Mouse (Mus musculus) kidney, embryonic 15.5 days (tissue): ENCODE data around the gene Usp8. TPM values are rescaled to one million over a fixed set of nuclear protein-coding genes. Genes with fewer than 3 reads are reported as not detected.

Experiments
- ATAC-seq: fragments of 200-750 bp; cut with Nextera tagmentation; replicated peaks from 2 replicates; pipeline ENCODE4 v1.8.0; 2017; ENCODE audit warnings: moderate TSS enrichment; ENCODE audit not compliant: low FRiP score
- H3K27ac ChIP-seq: fragments of 300-500 bp; sonication (generic); 2 replicates; pipeline ENCODE4 v1.5.1; 2015; ENCODE audit warnings: mild to moderate bottlenecking, inconsistent platforms
- H3K27me3 ChIP-seq: fragments of 300-500 bp; sonication (generic); 2 replicates; pipeline ENCODE4 v1.6.1; 2015; ENCODE audit warnings: inconsistent platforms
- H3K36me3 ChIP-seq: fragments of 300-500 bp; sonication (generic); 2 replicates; pipeline ENCODE4 v1.6.1; 2015; ENCODE audit warnings: inconsistent platforms
- H3K4me1 ChIP-seq: fragments of 300-500 bp; sonication (generic); 2 replicates; pipeline ENCODE4 v1.6.1; 2015; ENCODE audit warnings: inconsistent platforms
- H3K4me2 ChIP-seq: fragments of 300-500 bp; sonication (generic); 2 replicates; pipeline ENCODE4 v1.6.1; 2015; ENCODE audit warnings: moderate library complexity, mild to moderate bottlenecking, inconsistent platforms
- H3K4me3 ChIP-seq: fragments of 300-500 bp; sonication (generic); replicated peaks from 2 replicates; pipeline ENCODE4 v1.5.1; 2015; ENCODE audit warnings: mild to moderate bottlenecking, inconsistent platforms
- H3K9ac ChIP-seq: fragments of 300-500 bp; sonication (generic); 2 replicates; pipeline ENCODE4 v1.6.1; 2015; ENCODE audit warnings: mild to moderate bottlenecking, inconsistent platforms
- H3K9me3 ChIP-seq: fragments of 300-500 bp; sonication (generic); replicated peaks from 2 replicates; pipeline ENCODE4 v1.6.1; 2016; ENCODE audit warnings: inconsistent platforms
- WGBS: fragments of 180-500 bp; shearing (Covaris S2); methylation state at CpG from one replicate; pipeline ENCODE4 v1.1.7; 2015; ENCODE audit warnings: mixed read lengths; 5-methylcytosine and 5-hydroxymethylcytosine counted together
- polyA plus RNA-seq: library from polyadenylated mRNA; unstranded; fragments of >200 nt; fragmentation: Nextera tagmentation; extraction: Ambion mirVana; gene quantifications from 2 replicates; pipeline ENCODE4 v1.2.1, GENCODE M21; 2015

Usp8 gene
- polyA plus RNA-seq, 1 experiment from 2014 or later = 43.6 TPM

- WGBS = 88% methylated on average over 1 of the region's 1 CpGs
- Histone ChIP-seq H3K27me3 (no peaks in the 10 kb centered on the region), H3K9me3 (0 out of 2 replicates have a peak, but pooled peaks cover 3% of the 10 kb centered on the region), H3K27ac (peak overlapping the region; percentile 49; the same call in 1 of the 2 replicates), H3K36me3 (peaks cover 58% of the 10 kb centered on the region), H3K4me2 (no peak overlapping the region), H3K9ac (no peak overlapping the region), H3K4me3 (no peak overlapping the region), H3K4me1 (no peaks in the 10 kb centered on the region)
- ATAC-seq = no peak
These were observed 24.2 kb upstream of the Usp8 start for GRCm38 (mm10) chr2:126682937-126683336.

- Histone ChIP-seq H3K4me3 (no peak overlapping the region), H3K4me2 (no peak overlapping the region)
- WGBS = 83% methylated on average over 3 of the region's 3 CpGs
These were observed 15.8 kb upstream of the Usp8 start for GRCm38 (mm10) chr2:126691290-126691689.

GRCm38 (mm10) chr2:126695285-126695684, 11.8 kb upstream of the Usp8 start:
- H3K9me3 ChIP-seq = no peaks in the 10 kb centered on the region
- H3K4me2 ChIP-seq = no peak overlapping the region
- no peak overlapping the region for H3K9ac ChIP-seq
- 87% methylated on average over 6 of the region's 6 CpGs for WGBS
- H3K27ac ChIP-seq = no peak overlapping the region
- no peak overlapping the region for H3K4me3 ChIP-seq
- ATAC-seq = no peak
- no peaks in the 10 kb centered on the region for H3K36me3 ChIP-seq
- no peaks in the 10 kb centered on the region for H3K27me3 ChIP-seq
- no peaks in the 10 kb centered on the region for H3K4me1 ChIP-seq

More at GRCm38 (mm10) chr2:126691290-126691689, 15.8 kb upstream of the Usp8 start:
- H3K9ac ChIP-seq = no peak overlapping the region
- peaks cover 7% of the 10 kb centered on the region; the same call in 1 of the 2 replicates for H3K36me3 ChIP-seq
- H3K27me3 ChIP-seq = no peaks in the 10 kb centered on the region
- no peak for ATAC-seq
- no peaks in the 10 kb centered on the region for H3K9me3 ChIP-seq
- H3K4me1 ChIP-seq = no peaks in the 10 kb centered on the region
- H3K27ac ChIP-seq = no peak overlapping the region

GRCm38 (mm10) chr2:126707438-126707779, 281 bp downstream of the Usp8 start:
- under 1% methylated on average over 23 of the region's 23 CpGs for WGBS
- Histone ChIP-seq H3K27me3 (peaks cover 15% of the 10 kb centered on the region), H3K4me1 (peaks cover 10% of the 10 kb centered on the region), H3K9me3 (no peaks in the 10 kb centered on the region), H3K27ac (peak overlapping the region; percentile 80), H3K4me3 (peak overlapping the region; percentile 65), H3K9ac (peak overlapping the region; percentile 75), H3K4me2 (peak overlapping the region; percentile 77), H3K36me3 (0 out of 2 replicates have a peak, but pooled peaks cover under 1% of the 10 kb centered on the region)
- ATAC-seq = peak; percentile 94

GRCm38 (mm10) chr2:126708361-126708760, 1.2 kb downstream of the Usp8 start:
- Histone ChIP-seq H3K27me3 (peaks cover 15% of the 10 kb centered on the region), H3K27ac (no peak overlapping the region), H3K9ac (peak overlapping the region; percentile 75; the same call in 1 of the 2 replicates), H3K36me3 (0 out of 2 replicates have a peak, but pooled peaks cover 2% of the 10 kb centered on the region), H3K9me3 (no peaks in the 10 kb centered on the region), H3K4me2 (peak overlapping the region; percentile 77), H3K4me3 (peak overlapping the region; percentile 65; the same call in 1 of the 2 replicates), H3K4me1 (peaks cover 10% of the 10 kb centered on the region)
- WGBS = 76% methylated on average over 4 of the region's 4 CpGs
- no peak for ATAC-seq

GRCm38 (mm10) chr2:126712526-126712925, 5.4 kb downstream of the Usp8 start:
- Histone ChIP-seq H3K9ac (no peak overlapping the region), H3K4me1 (peaks cover 10% of the 10 kb centered on the region), H3K9me3 (no peaks in the 10 kb centered on the region), H3K4me2 (no peak overlapping the region), H3K27me3 (no peaks in the 10 kb centered on the region), H3K36me3 (peaks cover 5% of the 10 kb centered on the region; the same call in 1 of the 2 replicates), H3K4me3 (no peak overlapping the region), H3K27ac (no peak overlapping the region)
- ATAC-seq = no peak
- 97% methylated on average over 5 of the region's 5 CpGs for WGBS

- Histone ChIP-seq H3K4me3 (no peak overlapping the region), H3K9ac (no peak overlapping the region)
These were observed 5.8 kb downstream of the Usp8 start for GRCm38 (mm10) chr2:126712950-126713349.

GRCm38 (mm10) chr2:126729207-126729606, 22.1 kb downstream of the Usp8 start:
- Histone ChIP-seq H3K27ac (no peak overlapping the region), H3K9ac (no peak overlapping the region), H3K36me3 (peaks cover 60% of the 10 kb centered on the region), H3K9me3 (no peaks in the 10 kb centered on the region), H3K4me1 (no peaks in the 10 kb centered on the region), H3K4me3 (no peak overlapping the region), H3K27me3 (no peaks in the 10 kb centered on the region), H3K4me2 (no peak overlapping the region)
- 94% methylated on average over 4 of the region's 4 CpGs for WGBS
- ATAC-seq = no peak

More at GRCm38 (mm10) chr2:126712950-126713349, 5.8 kb downstream of the Usp8 start:
- Histone ChIP-seq H3K36me3 (peaks cover 5% of the 10 kb centered on the region; the same call in 1 of the 2 replicates), H3K4me1 (peaks cover 8% of the 10 kb centered on the region), H3K27ac (no peak overlapping the region), H3K4me2 (no peak overlapping the region), H3K27me3 (no peaks in the 10 kb centered on the region), H3K9me3 (no peaks in the 10 kb centered on the region)
- no peak for ATAC-seq

- ATAC-seq = no peak
- Histone ChIP-seq H3K9ac (no peak overlapping the region), H3K9me3 (no peaks in the 10 kb centered on the region), H3K4me2 (no peak overlapping the region), H3K36me3 (peaks cover 70% of the 10 kb centered on the region), H3K27me3 (no peaks in the 10 kb centered on the region), H3K27ac (no peak overlapping the region), H3K4me1 (no peaks in the 10 kb centered on the region), H3K4me3 (no peak overlapping the region)
- WGBS = 79% methylated on average over 2 of the region's 2 CpGs
These were observed 23.4 kb downstream of the Usp8 start for GRCm38 (mm10) chr2:126730502-126730901.

- 89% methylated on average over 6 of the region's 6 CpGs for WGBS
- H3K4me2 ChIP-seq = no peak overlapping the region
- ATAC-seq = no peak
- H3K36me3 ChIP-seq = peaks cover 84% of the 10 kb centered on the region
- no peaks in the 10 kb centered on the region for H3K9me3 ChIP-seq
- no peaks in the 10 kb centered on the region for H3K4me1 ChIP-seq
- no peak overlapping the region for H3K27ac ChIP-seq
- no peak overlapping the region for H3K4me3 ChIP-seq
- H3K27me3 ChIP-seq = no peaks in the 10 kb centered on the region
- H3K9ac ChIP-seq = no peak overlapping the region
These were observed 28.4 kb downstream of the Usp8 start for GRCm38 (mm10) chr2:126735339-126736073.

- 90% methylated on average over 2 of the region's 2 CpGs for WGBS
- H3K27ac ChIP-seq = no peak overlapping the region
- H3K4me1 ChIP-seq = no peaks in the 10 kb centered on the region
- no peak overlapping the region for H3K4me2 ChIP-seq
- H3K9ac ChIP-seq = no peak overlapping the region
- peaks cover 79% of the 10 kb centered on the region for H3K36me3 ChIP-seq
- no peaks in the 10 kb centered on the region for H3K9me3 ChIP-seq
- no peaks in the 10 kb centered on the region for H3K27me3 ChIP-seq
- no peak overlapping the region for H3K4me3 ChIP-seq
- no peak for ATAC-seq
These were observed 33.2 kb downstream of the Usp8 start for GRCm38 (mm10) chr2:126740314-126740713.

- Histone ChIP-seq H3K9me3 (no peaks in the 10 kb centered on the region), H3K4me3 (no peak overlapping the region), H3K36me3 (peaks cover 73% of the 10 kb centered on the region), H3K4me2 (no peak overlapping the region), H3K9ac (no peak overlapping the region), H3K4me1 (no peaks in the 10 kb centered on the region), H3K27me3 (no peaks in the 10 kb centered on the region), H3K27ac (no peak overlapping the region)
- no peak for ATAC-seq
- 88% methylated on average over 5 of the region's 5 CpGs for WGBS
These were observed 36.3 kb downstream of the Usp8 start for GRCm38 (mm10) chr2:126743389-126743788.
